Mouse (Mus musculus): ENCODE data around the gene Pmch. TPM values are rescaled to one million over a fixed set of nuclear protein-coding genes. Genes with fewer than 3 reads are reported as not detected.

Pmch gene
- not detected in 2 replicates for polyA plus RNA-seq (2015; fragmentation: Nextera tagmentation; extraction: Ambion mirVana)

DNA sequence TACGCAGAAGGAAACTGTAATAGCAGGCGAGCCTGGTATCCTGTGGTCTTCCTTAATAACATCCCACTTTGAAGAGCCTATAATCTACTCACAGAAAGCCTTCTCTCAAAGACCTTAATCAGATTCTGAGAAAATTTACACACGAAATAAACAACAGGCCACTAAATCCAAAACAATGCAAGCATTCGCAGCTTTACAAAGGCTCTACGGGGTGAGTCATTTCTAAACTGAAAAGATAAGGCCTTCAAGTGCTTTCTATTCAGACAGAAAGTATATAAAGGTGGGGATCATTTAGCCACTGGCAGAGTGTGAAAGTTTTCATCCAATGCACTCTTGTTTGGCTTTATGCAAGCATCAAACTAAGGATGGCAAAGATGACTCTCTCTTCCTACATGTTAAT, at the start of gene Pmch:
Gene Pmch, plus strand, starts transcription at position 301 of the 400 bp plus-strand sequence.
- no peak within 1 kb of the TSS for H3K4me2 ChIP-seq (replicated peaks; ENCODE audit: low read depth)
- no peaks in the 10 kb centered on the region for H3K4me1 ChIP-seq (replicated peaks; ENCODE audit: control insufficient read depth, insufficient read depth, low read length)
- no peak for ATAC-seq
- no peak within 1 kb of the TSS for H3K27ac ChIP-seq (ENCODE audit: low read depth, low read length)
- WGBS, result 70% methylated on average over 5 of the region's 5 CpGs
- H3K36me3 ChIP-seq (ENCODE audit: control insufficient read depth, insufficient read depth), result peaks cover 7% of the 10 kb centered on the region
- no peaks in the 10 kb centered on the region for H3K27me3 ChIP-seq (replicated peaks; ENCODE audit: control insufficient read depth, insufficient read depth, low read length)
- H3K4me3 ChIP-seq (ENCODE audit: low read depth, low read length), result no peak within 1 kb of the TSS
- TF ChIP-seq CTCF (IDR thresholded peaks at IDR 0.05; ENCODE audit: low read depth), result no peak
- H3K9me3 ChIP-seq (ENCODE audit: control insufficient read depth), result no peaks in the 10 kb centered on the region
- H3K9ac ChIP-seq (ENCODE audit: low read depth, low read length), result no peak within 1 kb of the TSS

DNA sequence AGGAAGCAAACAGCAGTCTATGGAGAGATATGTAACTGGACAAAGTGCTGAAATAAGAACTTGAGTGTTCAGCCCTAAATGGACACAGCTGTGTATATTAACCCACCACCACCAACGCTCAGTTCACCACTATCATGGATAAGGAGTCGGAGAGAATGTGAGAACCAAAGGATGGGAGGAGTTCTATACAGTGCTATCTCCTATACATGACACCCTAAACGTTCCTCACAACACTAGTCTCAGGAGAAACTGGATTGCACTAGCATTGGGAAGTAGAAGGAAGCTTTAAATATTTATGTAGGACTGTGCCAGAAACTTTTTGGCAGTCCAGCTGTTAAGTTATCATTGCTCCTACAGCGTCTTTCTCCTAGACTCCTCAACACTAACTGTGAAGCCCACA, 46.6 kb upstream of the Pmch start:
- H3K9me3 ChIP-seq (ENCODE audit: control insufficient read depth), result no peaks in the 10 kb centered on the region
- no peaks in the 10 kb centered on the region for H3K36me3 ChIP-seq (ENCODE audit: control insufficient read depth, insufficient read depth)
- no peaks in the 10 kb centered on the region for H3K4me1 ChIP-seq (replicated peaks; ENCODE audit: control insufficient read depth, insufficient read depth, low read length)
- H3K4me2 ChIP-seq (replicated peaks; ENCODE audit: low read depth), result no peak overlapping the region
- no peaks in the 10 kb centered on the region for H3K27me3 ChIP-seq (replicated peaks; ENCODE audit: control insufficient read depth, insufficient read depth, low read length)
- no peak for TF ChIP-seq CTCF (IDR thresholded peaks at IDR 0.05; ENCODE audit: low read depth)
- H3K4me3 ChIP-seq (ENCODE audit: low read depth, low read length), result no peak overlapping the region
- 66% methylated on average over 4 of the region's 4 CpGs for WGBS
- H3K9ac ChIP-seq (ENCODE audit: low read depth, low read length), result no peak overlapping the region
- no peak overlapping the region for H3K27ac ChIP-seq (ENCODE audit: low read depth, low read length)
- no peak for ATAC-seq

DNA sequence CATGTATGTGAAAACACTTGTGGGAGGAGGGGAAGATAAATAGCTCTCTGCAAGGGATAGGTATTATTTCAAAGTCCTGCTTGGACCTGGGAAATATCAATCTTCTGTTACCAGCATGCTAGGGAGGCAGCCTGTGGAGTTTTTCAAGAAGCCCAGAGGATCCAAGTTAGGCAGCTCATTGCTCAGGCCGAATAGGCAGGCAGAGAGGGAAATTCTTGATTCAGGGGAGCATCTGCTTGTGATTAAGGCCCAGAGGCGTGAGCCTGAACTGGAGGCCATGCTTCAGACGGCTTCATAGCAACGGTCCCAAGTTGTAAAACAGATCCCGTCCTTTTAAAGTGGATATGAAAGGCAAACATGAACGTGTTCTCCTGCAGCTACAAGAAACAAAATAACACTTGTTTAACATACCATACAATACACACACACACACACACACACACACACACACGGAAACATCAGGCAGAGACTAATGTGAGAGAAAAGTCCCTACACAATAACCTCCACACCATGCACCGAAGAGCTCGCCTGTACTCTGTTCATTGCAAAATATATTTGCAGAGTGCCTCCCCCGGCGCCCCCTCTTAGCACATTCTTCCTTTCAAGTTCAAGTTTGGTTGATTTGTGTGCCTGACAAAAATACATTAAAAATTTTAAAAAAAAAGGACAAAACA, 44.6 kb upstream of the Pmch start:
- Histone ChIP-seq H3K27me3 (replicated peaks; ENCODE audit: control insufficient read depth, insufficient read depth, low read length) (no peaks in the 10 kb centered on the region), H3K9ac (ENCODE audit: low read depth, low read length) (no peak overlapping the region), H3K36me3 (ENCODE audit: control insufficient read depth, insufficient read depth) (no peaks in the 10 kb centered on the region), H3K27ac (ENCODE audit: low read depth, low read length) (no peak overlapping the region), H3K4me3 (ENCODE audit: low read depth, low read length) (no peak overlapping the region), H3K4me2 (replicated peaks; ENCODE audit: low read depth) (no peak overlapping the region), H3K9me3 (ENCODE audit: control insufficient read depth) (no peaks in the 10 kb centered on the region), H3K4me1 (replicated peaks; ENCODE audit: control insufficient read depth, insufficient read depth, low read length) (no peaks in the 10 kb centered on the region)
- ATAC-seq, result no peak
- 58% methylated on average over 11 of the region's 11 CpGs for WGBS
- no peak for TF ChIP-seq CTCF (IDR thresholded peaks at IDR 0.05; ENCODE audit: low read depth)

DNA sequence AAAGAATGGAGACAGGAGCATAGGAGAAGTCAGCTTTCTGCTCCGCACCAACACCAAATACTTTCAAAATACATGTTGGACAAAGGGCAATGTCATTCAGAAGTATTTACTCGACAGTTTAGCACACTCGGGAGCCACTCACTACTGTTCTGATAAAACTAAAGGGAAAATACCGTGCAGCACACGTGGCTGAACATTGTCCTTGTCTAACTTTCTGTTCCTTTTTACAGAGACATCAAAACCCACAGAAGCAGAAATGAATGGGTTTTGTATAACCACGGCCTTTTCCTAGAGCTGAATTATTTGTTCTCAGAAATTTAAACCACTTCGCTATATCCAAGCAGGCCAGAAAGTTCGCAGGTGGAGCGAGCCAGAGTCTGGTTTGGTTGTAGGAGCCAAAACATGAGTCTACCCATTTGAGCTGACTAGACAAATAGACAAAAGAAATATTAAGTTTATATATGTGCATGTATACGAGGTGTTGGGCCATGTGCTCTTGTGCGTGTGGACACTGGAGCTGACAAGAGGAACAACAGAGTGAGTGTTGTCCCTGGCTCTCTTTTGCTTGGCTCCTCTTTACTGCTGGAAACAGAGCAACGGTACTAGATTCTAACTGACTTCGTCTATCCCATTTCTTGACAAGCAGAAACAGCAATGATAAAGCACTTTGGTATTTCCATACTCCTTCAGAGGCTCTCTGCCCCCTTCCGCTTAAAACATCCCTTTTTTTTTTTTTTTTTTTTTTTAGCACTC, 36.5 kb upstream of the Pmch start:
- H3K9ac ChIP-seq (ENCODE audit: low read depth, low read length), result no peak overlapping the region
- no peak overlapping the region for H3K4me2 ChIP-seq (replicated peaks; ENCODE audit: low read depth)
- no peak overlapping the region for H3K27ac ChIP-seq (ENCODE audit: low read depth, low read length)
- no peaks in the 10 kb centered on the region for H3K27me3 ChIP-seq (replicated peaks; ENCODE audit: control insufficient read depth, insufficient read depth, low read length)
- WGBS, result 66% methylated on average over 14 of the region's 14 CpGs
- TF ChIP-seq CTCF (IDR thresholded peaks at IDR 0.05; ENCODE audit: low read depth), result no peak
- no peak for ATAC-seq
- no peaks in the 10 kb centered on the region for H3K36me3 ChIP-seq (ENCODE audit: control insufficient read depth, insufficient read depth)
- no peaks in the 10 kb centered on the region for H3K4me1 ChIP-seq (replicated peaks; ENCODE audit: control insufficient read depth, insufficient read depth, low read length)
- H3K4me3 ChIP-seq (ENCODE audit: low read depth, low read length), result no peak overlapping the region
- no peaks in the 10 kb centered on the region for H3K9me3 ChIP-seq (ENCODE audit: control insufficient read depth)

DNA sequence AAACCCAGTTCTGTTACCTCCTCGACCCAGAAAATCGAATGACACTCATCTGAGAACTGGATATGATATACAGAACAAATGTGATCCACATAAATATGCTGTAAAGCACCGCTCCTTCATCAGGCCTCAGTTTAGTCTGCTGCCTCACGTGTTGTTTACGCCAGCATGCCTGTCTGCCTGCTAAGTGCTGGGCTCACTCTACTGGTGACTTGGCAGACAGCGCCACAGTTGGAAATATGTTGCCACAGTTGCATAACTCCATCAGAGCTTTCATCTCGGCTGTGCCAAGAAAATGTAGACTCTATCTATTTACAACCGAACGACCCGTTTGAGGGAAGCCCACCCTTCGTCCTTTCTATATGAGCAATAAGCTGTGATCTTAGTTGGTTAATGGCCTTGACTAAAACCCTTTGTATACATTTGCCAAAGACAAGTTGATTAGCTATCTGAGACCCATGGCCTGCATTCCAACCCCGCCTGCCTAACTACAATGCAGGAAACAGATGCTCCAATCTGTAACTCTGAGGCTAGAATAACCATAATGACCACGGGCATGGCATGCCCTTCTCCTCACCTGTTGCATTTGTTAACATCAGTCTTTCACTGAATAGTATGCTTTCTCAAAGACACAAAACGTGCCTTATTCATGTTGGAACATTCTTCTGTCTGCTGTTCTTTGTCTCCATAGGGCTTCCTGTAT, 33.8 kb upstream of the Pmch start:
- WGBS, result 39% methylated on average over 14 of the region's 14 CpGs
- Histone ChIP-seq H3K9me3 (ENCODE audit: control insufficient read depth) (no peaks in the 10 kb centered on the region), H3K4me3 (ENCODE audit: low read depth, low read length) (no peak overlapping the region), H3K36me3 (ENCODE audit: control insufficient read depth, insufficient read depth) (no peaks in the 10 kb centered on the region), H3K4me2 (replicated peaks; ENCODE audit: low read depth) (no peak overlapping the region), H3K9ac (ENCODE audit: low read depth, low read length) (no peak overlapping the region), H3K27me3 (replicated peaks; ENCODE audit: control insufficient read depth, insufficient read depth, low read length) (no peaks in the 10 kb centered on the region), H3K27ac (ENCODE audit: low read depth, low read length) (no peak overlapping the region), H3K4me1 (replicated peaks; ENCODE audit: control insufficient read depth, insufficient read depth, low read length) (no peaks in the 10 kb centered on the region)
- no peak for ATAC-seq
- peak; percentile 49 for TF ChIP-seq CTCF (IDR thresholded peaks at IDR 0.05; ENCODE audit: low read depth)

DNA sequence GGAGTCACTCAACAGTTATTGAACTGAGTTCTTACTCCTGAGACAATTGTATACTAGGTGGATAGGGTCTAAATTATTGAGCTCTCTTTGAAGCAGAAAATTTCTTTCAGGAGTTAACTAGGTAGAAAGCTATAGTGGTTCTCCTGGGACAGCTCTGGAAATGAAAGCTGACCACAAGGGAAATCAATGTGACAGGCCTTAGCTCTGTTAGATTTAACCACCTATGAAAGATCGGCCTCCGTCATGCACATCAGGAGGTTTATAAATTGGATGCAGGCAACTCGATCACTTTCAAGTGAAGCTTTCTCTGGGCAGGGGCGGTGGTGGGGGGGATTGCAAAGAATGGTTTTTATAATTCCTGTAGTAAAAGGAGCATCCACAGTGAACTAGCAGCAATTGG, 27.4 kb upstream of the Pmch start:
- no peaks in the 10 kb centered on the region for H3K9me3 ChIP-seq (ENCODE audit: control insufficient read depth)
- no peak overlapping the region for H3K4me2 ChIP-seq (replicated peaks; ENCODE audit: low read depth)
- 92% methylated on average over 4 of the region's 4 CpGs for WGBS
- no peak for TF ChIP-seq CTCF (IDR thresholded peaks at IDR 0.05; ENCODE audit: low read depth)
- H3K27me3 ChIP-seq (replicated peaks; ENCODE audit: control insufficient read depth, insufficient read depth, low read length), result no peaks in the 10 kb centered on the region
- no peak for ATAC-seq
- no peak overlapping the region for H3K9ac ChIP-seq (ENCODE audit: low read depth, low read length)
- H3K4me3 ChIP-seq (ENCODE audit: low read depth, low read length), result no peak overlapping the region
- no peaks in the 10 kb centered on the region for H3K36me3 ChIP-seq (ENCODE audit: control insufficient read depth, insufficient read depth)
- no peaks in the 10 kb centered on the region for H3K4me1 ChIP-seq (replicated peaks; ENCODE audit: control insufficient read depth, insufficient read depth, low read length)
- H3K27ac ChIP-seq (ENCODE audit: low read depth, low read length), result no peak overlapping the region

Measured in intestine, postnatal 0 days (tissue).